Mouse (Mus musculus) cerebellum, adult 11 months (tissue): ENCODE measurements around the gene St3gal3.

Experiments
- DNase-seq: peaks from one replicate; pipeline ENCODE4 v3.0.0; 2022

Gene St3gal3

DNA sequence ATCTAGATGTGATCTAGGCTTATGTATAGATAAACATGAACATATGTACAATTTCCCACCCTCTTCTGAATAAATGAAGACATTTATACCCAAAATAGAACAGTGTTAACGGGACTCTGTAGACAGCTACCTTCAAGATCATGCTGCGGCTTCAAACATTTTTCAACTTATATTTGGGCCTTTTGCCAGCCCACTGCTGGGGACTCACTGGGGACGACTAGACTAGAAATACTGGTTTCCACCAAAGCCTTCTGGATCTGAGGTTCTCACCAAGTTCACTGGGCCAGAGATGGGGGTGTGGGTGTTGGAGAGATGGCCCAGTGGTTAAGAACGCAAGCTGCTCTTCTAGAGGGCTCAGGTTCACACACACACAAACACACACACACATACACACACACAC is 49.7 kb downstream of the St3gal3 start:
- no peak for DNase-seq

DNA sequence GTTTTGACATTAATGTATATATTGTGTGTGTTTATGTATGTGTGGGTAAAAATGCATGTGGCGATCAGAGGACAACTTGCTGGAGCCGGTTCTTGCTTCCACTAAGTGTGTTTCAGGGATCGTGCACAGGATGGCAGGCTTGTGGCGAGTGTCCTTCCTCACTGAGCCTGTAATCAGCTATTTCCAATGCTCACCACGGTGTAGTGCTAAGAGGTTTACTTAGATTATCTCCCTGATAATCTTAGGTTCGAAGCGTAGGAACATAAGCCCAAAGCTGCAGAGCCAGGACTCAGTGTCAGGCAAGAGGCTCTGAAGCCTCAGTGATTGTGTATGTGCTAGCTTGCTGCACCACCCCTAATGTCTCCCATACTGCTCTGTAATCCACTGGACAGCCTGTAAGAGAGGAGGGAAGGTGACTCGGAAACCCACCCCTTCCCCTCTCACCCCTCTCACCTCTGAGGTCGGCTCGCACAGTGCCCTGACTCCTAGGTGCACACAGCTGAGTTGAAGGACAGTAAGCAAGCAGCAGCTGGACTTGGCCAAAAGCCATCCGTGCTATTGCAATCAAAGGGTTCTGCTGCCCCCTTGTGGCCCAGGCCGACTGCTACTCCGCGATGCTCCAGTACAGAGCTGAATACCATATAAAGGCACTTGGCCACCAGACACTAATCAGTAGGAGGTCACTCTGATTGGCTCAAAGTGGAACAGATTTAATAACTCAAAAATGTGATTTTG is 51.3 kb downstream of the St3gal3 start:
- DNase-seq, result peak; percentile 89

DNA sequence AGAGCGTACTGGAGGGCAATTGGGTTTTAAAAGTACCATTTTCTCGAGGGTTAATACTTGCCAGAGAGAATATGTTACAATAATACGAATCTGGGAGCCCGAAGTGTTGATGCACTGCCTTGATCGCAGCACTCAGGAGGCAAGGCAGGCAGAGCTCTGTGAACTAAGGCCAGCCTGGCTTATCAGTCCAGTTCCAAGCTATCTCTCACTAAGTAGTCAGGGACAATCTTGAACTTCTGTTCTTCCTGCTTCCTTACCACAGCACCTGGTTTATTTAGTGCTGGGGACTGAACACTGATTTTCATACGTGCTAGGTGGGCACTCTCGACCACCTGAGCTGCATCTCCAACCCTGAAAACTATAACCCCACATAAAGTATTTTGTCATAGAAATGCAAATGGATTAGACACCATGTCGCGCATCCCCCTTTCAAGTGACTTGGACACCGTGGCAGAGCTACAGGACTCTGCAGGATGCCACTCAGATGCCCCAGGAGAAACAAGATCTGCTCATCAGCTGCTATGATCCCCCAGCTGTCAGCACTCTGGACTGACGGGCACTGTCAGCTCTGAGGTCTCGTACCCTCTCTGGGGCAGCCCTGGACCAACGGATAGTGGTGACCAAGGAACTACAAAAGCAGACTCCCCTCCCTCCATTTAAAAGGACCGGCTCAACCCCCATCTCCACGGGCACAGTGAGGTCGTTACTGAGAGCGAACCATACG is 52.9 kb downstream of the St3gal3 start:
- no peak for DNase-seq

DNA sequence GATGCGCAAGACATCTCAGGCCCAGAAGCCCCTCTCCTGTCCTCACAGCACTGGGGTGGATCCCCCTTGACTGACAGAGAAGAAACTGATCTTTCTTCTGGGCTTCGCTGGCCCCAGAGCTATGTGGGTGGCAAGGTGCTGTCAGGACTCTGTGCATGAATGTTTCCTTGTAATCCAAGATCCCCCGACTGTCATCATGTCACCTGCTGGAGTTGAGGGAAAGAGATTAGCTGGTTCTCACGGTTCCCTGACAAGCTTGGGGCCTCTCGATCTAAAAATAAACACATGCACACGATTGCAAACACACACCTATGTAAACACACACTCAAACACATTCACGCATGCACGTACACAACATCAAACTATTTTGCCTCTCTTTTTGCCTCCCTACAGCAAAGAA is 54.2 kb downstream of the St3gal3 start:
- no peak for DNase-seq

DNA sequence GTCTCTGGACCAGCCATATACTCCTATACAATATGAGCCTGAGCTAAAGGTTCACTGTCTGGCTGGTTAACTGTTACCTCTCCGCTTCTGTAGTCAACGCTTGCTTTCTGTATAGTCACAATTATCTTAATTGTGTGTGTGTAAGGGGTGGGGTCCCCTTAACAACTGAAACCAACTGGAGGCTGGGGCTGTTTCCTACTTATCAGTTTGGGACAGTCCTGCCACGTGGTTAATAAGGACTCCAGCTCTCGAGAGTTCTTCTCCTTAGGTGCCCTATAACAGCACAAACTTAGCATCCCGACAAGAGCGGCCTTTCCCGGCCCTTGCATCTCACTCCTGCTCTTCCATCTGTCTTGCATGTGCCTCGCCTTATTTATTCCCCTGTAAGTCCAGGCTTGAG is 55.5 kb downstream of the St3gal3 start:
- no peak for DNase-seq

DNA sequence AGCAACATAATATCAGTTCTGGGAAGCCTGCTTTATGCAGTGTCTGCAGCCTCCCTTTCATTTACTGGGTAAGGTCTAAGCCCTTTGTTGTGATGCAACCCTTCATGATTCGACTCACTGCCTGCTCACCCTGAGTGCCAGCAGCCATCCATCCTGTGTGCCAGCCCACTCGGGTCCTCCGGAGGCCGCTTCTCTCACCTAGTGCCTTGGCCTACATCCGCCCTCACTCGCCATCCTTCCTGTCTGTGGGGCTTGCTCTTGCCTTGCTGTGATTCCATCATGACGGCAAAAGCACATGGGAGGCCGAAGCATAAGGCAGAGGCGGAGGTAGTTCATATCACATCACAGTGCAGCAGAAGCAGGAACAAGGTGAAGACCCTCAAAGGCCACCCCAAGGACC is 56.1 kb downstream of the St3gal3 start:
- no peak for DNase-seq

DNA sequence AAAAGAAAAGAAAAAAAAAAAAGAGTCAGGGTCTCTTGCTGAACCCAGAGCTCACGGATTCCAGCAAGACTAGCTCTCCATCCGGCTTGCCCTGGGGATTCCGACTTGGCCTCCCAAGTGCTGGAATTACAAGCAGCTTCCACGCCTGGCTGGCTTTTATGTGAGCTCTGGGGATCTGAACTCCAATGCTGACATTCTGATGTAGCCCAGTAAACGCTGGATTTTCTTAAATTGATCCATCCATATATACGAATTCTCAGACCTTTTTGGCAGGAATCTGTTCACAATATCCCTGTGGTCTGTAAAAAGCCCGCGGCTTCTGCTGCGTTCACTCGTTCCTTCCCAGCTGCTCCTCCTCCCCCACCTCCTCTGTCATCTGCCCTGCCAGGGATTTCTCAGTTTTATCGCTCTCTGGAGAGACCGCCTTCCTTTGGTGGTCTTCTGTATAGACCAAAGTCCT is 57.4 kb downstream of the St3gal3 start:
- DNase-seq, result no peak

DNA sequence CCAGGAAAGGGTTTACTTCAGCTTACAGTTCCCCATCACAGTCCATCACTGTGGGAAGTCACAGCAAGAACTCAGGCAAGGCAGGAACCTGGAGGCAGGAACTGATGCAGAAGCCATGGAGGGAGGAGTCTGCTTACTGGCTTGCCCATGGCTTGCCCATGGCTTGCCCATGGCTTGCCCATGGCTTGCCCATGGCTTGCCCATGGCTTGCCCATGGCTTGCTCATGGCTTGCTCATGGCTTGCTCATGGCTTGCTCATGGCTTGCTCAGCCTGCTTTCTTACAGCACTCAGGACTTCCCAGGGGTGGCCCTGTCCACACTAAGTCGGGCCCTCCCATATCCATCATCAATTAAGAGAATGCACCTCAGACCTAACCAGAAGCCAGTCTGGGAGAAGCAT is 58.1 kb downstream of the St3gal3 start:
- DNase-seq, result no peak

DNA sequence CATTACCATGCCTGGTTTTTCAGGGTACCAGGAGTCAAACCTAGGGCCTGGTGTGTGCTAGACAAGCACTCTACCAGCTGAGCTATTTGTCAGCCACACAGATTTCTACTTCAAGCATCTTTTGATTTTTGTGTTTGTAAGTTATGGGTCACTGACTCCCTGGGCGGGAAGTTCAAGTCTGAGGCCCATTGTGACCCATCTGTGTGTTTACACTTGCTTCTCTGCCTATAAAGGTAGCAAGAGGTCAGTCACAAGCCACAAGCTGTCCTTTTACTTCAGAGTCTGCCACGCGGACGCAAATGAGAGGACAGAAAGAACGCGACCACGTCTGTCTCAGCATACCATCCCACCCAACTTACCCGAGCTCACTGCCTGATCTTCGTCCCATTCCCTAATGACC is 59.4 kb downstream of the St3gal3 start:
- DNase-seq, result no peak

DNA sequence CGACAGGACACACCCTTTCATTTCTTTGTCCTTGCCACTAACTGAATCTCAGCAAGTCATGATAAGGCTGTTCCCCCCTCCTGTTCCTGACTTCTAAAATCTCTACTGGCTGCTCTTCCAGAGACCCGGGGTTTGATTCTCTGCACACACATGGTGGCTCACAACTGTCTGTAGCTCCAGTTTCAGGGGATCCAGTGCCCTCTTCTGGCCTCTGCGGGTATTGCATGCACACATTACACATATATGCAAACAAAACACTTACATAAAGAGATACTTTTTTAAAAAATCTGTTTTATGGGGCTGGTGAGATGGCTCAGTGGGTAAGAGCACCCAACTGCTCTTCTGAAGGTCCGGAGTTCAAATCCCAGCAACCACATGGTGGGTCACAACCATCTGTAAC is 60.5 kb downstream of the St3gal3 start:
- DNase-seq, result no peak

DNA sequence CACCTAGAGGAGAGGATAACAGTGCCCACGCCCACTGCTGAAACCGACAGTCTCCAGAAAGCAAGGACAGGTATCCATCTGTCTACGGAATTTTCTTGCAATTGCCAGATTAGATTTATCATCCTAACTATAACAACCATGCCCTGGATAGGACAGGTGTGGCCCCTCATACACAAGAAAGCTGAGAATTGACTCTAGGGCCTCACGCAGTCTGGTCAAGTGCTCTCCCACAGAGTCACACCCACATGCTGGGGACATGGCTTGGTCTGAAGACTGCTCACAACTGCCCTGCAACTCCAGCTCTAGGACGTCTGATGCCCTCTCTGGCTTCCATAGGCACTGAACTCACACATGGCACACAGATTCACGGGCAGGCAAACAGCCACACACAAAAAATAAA is 61.6 kb downstream of the St3gal3 start:
- no peak for DNase-seq

DNA sequence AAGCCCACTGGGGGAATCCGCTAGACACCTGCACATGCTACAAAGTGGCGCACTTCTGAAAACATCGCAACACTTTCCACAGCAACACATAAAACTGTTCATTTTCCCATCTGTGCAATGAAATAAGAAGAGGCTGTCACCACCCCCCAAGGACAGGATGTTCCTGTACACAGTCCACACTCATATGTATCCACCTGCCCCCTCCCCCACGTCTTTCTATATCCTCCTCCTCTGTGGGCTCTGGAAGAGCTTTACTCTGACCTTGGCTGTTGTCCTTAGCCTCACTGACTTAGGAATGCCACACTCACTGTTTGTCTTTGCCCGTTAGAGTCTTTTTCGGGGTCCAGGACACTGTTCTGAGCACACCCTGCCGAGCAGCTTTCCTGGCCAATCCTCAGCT is 62.8 kb downstream of the St3gal3 start:
- DNase-seq, result no peak

DNA sequence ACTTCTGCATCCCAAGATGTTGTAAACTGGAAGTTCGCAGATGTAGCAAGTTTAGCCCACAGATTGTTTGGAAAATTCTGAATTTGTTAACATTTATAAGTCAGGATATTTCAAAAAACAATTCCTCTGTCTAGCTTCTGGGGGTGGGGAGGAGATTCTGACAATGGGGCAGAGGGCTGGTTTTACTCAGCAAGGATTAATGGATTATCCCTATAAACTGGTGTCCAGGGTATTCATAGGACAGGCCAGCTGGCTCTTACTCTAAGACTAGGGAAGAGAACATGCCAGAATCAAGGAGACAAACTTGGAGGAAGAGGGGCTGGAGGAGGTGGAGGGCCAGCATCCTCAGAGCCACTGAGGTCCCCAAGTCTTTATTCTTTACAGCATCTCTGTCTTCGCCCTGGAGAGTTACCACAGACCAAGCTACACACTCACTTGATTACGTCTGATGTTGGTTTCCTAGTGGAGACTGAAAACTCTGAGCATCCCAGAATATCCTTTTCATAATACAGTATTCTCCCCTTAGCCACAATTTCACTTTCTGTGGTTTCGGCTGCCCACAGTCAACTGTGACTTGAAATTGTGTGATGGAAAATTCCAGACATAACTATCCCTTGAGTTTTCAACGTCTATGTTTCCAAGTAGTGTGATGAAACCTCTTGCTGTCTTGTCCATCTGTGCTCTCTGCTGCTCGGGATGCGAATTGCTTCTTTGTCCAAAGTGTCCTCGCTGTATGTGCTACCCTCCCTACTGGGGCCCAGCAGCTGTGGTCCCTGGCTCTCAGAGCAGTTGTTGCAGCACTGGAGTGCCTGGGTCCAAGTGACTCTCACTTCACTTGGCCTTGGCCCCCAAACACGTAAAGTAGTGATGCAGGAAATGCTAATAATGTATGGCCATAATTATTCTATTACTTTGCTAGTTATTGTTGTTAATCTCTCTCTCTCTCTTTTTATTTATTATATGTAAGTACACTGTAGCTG is 64.2 kb downstream of the St3gal3 start:
- no peak for DNase-seq

DNA sequence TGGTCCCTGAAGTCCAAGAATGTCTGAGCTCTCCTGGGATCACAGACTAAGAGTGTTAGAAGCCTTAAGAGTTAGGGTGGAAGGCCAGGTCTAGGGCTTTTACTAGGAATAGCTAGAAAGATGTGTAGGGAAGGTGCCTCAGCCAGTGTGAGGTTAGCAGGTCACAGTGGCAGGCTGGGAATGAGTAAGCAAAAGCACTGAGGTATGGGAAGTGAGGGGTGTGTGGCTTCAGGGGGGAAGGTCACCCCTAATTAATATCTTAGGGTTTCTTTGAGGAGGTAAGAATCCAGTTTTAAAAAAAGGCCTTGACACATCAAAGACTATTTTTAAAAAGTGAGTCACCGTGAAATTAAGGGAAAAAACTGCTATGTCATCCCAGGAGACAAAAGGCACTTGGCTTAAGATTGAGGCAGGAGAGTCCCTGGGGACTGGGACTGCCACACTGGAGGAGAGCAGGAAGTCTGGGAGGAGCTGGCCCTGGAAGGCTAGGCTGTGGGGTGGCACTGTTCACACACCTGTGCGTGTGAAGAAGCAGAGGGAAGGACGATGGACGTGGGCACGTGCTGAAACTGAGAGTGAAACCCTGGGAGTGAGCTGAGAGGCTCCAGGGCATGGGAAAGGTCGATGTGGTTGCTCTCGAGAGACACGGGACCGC is 72.8 kb downstream of the St3gal3 start:
- DNase-seq, result no peak

DNA sequence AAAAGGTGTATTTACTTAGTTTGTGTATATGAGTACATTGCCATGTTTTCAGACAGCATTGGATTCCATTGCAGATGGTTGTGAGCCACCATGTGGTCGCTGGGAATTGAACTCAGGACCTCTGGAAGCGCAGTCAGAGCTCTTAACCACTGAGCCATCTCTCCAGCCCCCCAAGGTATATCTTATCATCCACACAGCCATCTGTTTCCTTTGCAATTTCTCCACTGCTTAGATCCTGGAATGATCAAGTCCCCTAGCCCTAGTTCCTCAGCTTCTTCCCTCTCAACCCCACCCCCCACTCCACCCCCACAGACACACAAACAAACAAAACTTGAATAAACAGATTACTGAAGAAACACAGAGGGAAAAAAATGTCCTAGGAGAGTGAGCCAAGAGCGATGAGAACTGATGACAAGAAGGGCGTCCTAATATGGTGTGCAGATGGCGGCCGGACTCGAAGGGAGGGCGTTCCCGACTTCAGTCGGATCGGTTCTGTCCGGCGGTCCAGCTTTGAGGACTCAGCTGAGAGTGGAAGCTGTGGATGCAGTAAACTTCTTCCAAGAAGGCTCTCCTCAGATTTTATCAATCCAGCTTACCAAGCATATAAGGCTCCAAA is 73.7 kb downstream of the St3gal3 start:
- DNase-seq, result no peak

DNA sequence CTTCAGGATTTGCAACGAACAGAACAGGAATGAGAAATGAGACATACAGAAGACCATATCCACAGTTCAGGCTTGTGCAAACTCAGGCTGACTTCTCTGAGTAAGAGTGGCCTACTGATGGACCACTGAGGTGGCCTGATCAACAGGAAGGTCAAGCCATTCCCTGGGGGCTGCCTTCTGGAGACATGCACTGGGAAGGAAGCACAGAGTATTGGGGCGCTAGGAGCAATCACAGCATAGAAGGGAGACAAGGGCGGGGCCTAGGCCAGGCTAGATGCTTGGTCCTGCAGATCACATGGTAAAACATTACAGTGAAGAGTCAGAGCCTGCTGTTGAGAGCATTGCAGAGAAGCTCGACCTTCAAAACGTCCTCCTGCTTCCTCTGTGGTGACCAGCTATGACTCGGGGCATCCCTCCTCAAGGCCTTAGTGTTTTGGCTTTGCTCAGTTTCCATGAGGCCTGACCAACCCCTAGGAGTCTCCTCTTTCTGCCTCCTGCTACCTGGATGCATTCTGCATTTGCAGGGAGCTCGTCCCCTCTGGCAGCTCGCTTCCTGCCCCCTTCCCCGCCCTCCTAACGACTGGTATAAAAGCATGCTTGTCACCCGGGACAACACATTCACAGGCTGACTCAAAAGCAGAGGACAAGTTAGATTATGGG is 74.8 kb downstream of the St3gal3 start:
- DNase-seq, result no peak

DNA sequence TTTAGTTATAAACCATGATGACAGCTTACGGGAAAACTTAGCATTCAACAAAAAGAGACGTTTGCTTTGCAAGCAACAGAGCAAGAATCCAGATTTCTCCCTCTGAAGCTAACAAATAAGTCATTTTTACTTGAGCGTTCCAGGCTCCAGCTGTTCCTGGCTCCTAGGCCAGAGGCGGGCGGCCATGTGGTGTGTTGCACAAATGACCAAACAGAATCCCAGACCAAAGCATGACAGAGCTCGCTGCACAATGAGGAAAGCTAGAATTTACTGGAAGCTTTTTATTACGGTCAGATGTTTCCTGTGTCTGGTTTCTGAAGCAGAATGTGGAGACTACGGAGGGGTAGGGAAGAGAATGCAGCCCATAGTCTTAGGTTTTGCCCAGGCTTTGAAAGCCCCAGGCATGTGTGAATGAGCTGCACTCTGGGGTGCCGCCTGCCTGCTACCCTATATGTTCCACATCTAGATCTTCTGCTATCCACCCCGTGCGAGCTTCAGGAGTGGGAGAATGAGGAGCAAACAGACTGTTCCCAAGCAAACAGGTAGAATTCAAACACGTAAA is 76.5 kb downstream of the St3gal3 start:
- DNase-seq, result no peak

DNA sequence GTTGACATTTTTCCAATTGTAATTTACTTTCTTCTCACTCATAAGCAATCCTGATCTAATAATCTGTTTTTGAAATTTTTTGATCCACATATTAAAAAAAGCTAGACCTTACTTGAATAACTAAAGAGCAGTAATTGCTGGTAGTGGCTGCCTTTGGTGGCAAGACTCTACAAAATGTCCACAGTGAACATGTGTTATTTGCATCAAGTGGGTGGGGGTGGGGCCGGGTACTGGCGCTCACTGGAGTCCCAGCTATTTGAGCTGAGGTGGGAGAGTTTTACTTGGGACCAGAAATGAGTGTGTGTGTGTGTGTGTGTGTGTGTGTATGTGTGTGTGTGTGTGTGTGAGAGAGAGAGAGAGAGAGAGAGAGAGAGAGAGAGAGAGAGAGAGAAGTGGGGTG is 77.6 kb downstream of the St3gal3 start:
- no peak for DNase-seq

DNA sequence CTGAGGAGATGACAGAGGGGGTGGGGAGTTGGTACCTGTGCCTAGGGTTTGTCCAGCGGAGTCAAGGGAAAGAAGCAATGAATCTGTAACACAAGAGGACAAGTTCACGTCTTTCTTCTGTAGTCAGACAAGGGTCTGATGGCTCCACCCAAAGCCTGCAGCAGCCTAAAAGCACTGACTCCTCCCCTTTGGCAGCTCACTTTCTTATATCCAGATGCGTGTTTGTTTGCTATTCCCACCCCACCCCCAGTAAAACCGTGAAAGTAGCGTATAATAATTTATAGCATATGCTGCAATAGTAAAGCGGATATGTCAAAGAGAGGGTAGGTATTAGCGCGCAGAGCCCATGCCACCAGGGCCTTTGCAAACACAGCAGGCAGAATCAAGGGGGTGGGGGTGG is 80.1 kb downstream of the St3gal3 start:
- no peak for DNase-seq

DNA sequence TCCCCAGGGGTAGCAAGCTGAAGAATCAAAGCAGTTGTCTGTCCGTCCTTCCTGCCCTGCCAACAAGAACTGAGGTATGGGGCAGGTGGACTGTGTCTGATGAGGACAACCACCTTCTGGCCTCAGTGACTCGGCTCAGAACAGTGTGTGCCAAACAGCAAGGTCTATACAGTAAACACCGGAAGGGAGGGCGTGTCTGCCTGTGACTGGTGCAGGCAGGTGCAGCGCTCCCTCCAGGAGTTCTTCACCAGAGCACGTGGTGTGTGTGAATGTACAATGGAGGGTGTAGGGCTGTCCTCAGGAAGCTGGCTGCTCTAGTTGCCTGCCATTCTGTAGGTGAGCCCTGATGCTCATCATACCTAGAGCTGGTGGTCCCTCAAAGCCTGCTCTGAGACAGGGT is 80.8 kb downstream of the St3gal3 start:
- no peak for DNase-seq

DNA sequence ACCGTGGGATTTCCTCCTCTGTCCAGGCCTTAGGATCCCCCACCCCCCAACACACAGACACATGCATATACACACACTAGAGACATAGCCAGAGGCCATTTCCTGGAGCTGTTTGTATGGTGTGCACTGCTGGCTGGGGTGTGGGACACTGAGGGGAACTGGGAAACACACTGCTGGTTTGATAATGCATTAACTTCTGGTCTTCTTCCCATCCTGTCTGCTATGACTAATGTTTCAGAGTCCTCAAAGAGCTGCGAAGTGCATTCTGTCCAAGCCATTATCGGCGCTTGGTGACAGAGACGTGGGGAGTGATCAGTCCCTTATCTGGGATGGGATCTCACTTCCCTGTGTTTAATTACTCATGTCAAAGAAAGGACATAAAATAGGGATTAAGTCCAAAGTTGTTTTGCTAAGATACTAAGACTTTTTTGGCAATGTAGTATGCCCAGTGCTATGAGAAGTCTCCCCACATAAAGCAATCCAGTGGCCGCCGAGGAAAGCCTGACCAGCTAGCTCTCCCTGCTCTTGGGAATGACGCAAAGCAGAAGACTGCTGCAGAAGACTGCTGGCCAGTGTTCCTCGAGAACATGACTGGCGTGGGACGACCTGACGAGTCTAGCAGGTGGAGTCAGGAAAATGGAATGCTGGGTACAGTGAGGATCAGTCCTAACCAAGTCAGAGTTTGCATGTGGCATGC is 85.0 kb downstream of the St3gal3 start:
- DNase-seq, result no peak
